Mouse (Mus musculus) neural tube, embryonic 15.5 days (tissue): ENCODE results near the gene Churc1. TPM values are rescaled to one million over a fixed set of nuclear protein-coding genes. Genes with fewer than 3 reads are reported as not detected.

ENCODE experiments used
- ATAC-seq: fragments of 200-750 bp; cut with Nextera tagmentation; 2 replicates; pipeline ENCODE4 v1.8.0; 2017; ENCODE audit warnings: mild to moderate bottlenecking, moderate TSS enrichment, moderate library complexity; ENCODE audit not compliant: low FRiP score
- H3K27ac ChIP-seq: fragments of 300-500 bp; sonication (generic); replicated peaks from 2 replicates; pipeline ENCODE4 v1.5.1; 2015; ENCODE audit warnings: mild to moderate bottlenecking, inconsistent platforms
- H3K27me3 ChIP-seq: fragments of 300-500 bp; sonication (generic); replicated peaks from 2 replicates; pipeline ENCODE4 v1.6.1; 2015; ENCODE audit warnings: inconsistent platforms
- H3K36me3 ChIP-seq: fragments of 300-500 bp; sonication (generic); 2 replicates; pipeline ENCODE4 v1.6.1; 2015; ENCODE audit warnings: inconsistent platforms
- H3K4me1 ChIP-seq: fragments of 300-500 bp; sonication (generic); 2 replicates; pipeline ENCODE4 v1.6.1; 2015; ENCODE audit warnings: inconsistent platforms
- H3K4me2 ChIP-seq: fragments of 300-500 bp; sonication (generic); 2 replicates; pipeline ENCODE4 v1.6.1; 2015; ENCODE audit warnings: inconsistent platforms, mild to moderate bottlenecking, moderate library complexity
- H3K4me3 ChIP-seq: fragments of 300-500 bp; sonication (generic); replicated peaks from 2 replicates; pipeline ENCODE4 v1.5.1; 2015; ENCODE audit warnings: mild to moderate bottlenecking, inconsistent platforms
- H3K9ac ChIP-seq: fragments of 300-500 bp; sonication (generic); replicated peaks from 2 replicates; pipeline ENCODE4 v1.6.1; 2015; ENCODE audit warnings: mild to moderate bottlenecking, inconsistent platforms
- H3K9me3 ChIP-seq: fragments of 300-500 bp; sonication (generic); replicated peaks from 2 replicates; pipeline ENCODE4 v1.6.1; 2016; ENCODE audit warnings: inconsistent platforms
- WGBS: fragments of 180-500 bp; shearing (Covaris S2); methylation state at CpG from one replicate; pipeline ENCODE4 v1.1.7; 2015; ENCODE audit warnings: mixed read lengths; 5-methylcytosine and 5-hydroxymethylcytosine counted together
- polyA plus RNA-seq: library from polyadenylated mRNA; unstranded; fragments of >200 nt; fragmentation: Nextera tagmentation; extraction: Ambion mirVana; gene quantifications from 2 replicates; pipeline ENCODE4 v1.2.1, GENCODE M21; 2015

The Churc1 gene
- 163 and 173 TPM in 2 replicates for polyA plus RNA-seq

DNA sequence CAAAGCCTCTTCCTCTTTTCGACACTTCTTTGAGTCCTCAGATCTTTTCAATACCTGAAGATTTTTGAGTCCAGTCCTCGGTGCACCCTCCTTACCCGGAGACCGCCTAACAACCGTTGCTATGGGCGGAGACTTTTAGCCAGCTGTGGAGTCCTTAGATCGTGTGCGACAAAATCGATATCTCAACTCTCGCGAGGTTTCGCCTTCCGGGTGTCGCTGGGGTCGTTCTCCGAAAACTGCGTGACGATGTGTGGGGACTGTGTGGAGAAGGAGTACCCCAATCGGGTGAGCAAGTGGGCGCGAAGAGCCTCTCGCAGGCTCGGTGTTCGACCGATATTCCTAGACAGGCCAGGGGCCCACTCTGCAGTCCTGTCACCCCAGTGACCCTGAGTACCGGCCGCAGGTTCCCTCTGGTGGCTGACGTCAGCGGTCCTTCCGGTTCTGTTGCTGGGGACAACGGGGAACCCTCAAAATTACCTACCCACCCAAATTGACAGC is at the start of gene Churc1, which contains the start of gene Fntb:
Churc1 (plus strand) TSS at position 185 of the 498 bp plus-strand sequence.
Fntb (plus strand) TSS at position 236 of the 498 bp plus-strand sequence.
- under 1% methylated on average over 31 of the region's 31 CpGs for WGBS
- peak within 1 kb of the TSS; percentile 69 for H3K4me2 ChIP-seq
- ATAC-seq = peak; percentile 98
- no peaks in the 10 kb centered on the region for H3K36me3 ChIP-seq
- H3K27ac ChIP-seq = peak within 1 kb of the TSS; percentile 90
- H3K4me3 ChIP-seq = peak within 1 kb of the TSS; percentile 66
- H3K9me3 ChIP-seq = no peaks in the 10 kb centered on the region
- H3K9ac ChIP-seq = peak within 1 kb of the TSS; percentile 75
- no peaks in the 10 kb centered on the region for H3K27me3 ChIP-seq
- H3K4me1 ChIP-seq = peaks cover 8% of the 10 kb centered on the region

DNA sequence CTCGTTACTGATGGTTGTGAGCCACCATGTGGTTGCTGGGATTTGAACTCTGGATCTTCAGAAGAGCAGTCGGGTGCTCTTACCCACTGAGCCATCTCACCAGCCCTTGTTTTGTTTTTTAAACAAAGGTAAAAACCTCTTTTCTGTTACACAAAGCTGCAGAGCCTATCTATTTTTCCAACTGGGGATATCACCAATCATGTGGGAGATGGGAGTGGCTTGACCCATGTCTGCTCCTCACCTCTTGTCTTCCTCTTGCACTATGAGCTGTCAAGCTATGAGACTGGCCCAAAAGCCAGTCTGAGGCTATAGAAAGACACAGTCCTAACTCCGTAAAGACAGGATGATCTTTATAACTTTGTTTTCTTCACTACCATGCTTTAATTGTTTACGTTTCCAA is 47.0 kb upstream of the Churc1 start:
- no peaks in the 10 kb centered on the region for H3K9me3 ChIP-seq
- H3K4me1 ChIP-seq = no peaks in the 10 kb centered on the region
- H3K36me3 ChIP-seq = no peaks in the 10 kb centered on the region
- WGBS = 81% methylated on average over 4 of the region's 4 CpGs
- no peak overlapping the region for H3K4me2 ChIP-seq
- H3K9ac ChIP-seq = no peak overlapping the region
- H3K27ac ChIP-seq = no peak overlapping the region
- H3K4me3 ChIP-seq = no peak overlapping the region
- ATAC-seq = no peak
- no peaks in the 10 kb centered on the region for H3K27me3 ChIP-seq

DNA sequence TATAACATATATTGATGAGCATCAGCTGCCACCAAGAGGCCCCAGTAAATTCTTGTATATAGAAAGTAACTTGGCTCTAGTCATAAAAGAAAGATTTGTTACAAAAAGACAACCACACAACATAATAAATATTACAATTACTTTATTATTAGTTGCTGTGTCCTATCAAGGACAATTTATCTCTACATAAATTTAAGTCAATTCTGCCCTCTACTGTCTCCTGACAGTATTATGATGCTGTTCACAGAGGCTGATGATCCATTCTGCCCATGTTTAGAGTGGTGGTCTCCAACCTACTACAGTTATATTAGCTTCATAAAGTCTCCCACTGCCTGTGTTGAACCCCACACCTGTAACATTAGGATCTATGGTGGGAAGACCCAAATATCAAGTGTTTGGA is 44.8 kb upstream of the Churc1 start:
- H3K4me3 ChIP-seq = no peak overlapping the region
- no peaks in the 10 kb centered on the region for H3K27me3 ChIP-seq
- no peak overlapping the region for H3K27ac ChIP-seq
- no peaks in the 10 kb centered on the region for H3K9me3 ChIP-seq
- no peak overlapping the region for H3K4me2 ChIP-seq
- no peaks in the 10 kb centered on the region for H3K36me3 ChIP-seq
- no peak for ATAC-seq
- no peaks in the 10 kb centered on the region for H3K4me1 ChIP-seq
- no peak overlapping the region for H3K9ac ChIP-seq

DNA sequence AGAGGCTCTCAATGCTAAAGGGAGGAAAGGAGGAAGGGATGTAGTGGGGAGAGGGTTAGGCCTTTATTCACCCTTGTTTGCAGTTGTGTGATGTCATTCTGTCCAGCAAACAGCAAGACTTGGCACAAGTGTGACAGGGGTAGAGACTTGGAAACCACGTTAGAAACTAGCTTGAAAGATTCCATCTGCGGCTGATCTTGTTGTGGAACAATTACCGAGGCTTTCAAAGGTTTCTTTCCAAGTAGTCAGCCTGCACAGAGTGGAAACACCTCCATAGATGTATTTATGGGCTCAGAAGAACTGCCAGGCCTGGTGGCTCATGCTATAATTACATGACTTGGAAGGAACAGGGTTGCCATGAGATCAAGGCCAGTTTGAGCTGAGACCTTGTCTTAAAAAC is 43.3 kb upstream of the Churc1 start:
- Histone ChIP-seq H3K4me2 (no peak overlapping the region), H3K27ac (no peak overlapping the region), H3K27me3 (no peaks in the 10 kb centered on the region), H3K9ac (no peak overlapping the region), H3K36me3 (no peaks in the 10 kb centered on the region), H3K4me1 (no peaks in the 10 kb centered on the region), H3K9me3 (no peaks in the 10 kb centered on the region), H3K4me3 (no peak overlapping the region)
- WGBS = 76% methylated on average over 3 of the region's 3 CpGs
- no peak for ATAC-seq

DNA sequence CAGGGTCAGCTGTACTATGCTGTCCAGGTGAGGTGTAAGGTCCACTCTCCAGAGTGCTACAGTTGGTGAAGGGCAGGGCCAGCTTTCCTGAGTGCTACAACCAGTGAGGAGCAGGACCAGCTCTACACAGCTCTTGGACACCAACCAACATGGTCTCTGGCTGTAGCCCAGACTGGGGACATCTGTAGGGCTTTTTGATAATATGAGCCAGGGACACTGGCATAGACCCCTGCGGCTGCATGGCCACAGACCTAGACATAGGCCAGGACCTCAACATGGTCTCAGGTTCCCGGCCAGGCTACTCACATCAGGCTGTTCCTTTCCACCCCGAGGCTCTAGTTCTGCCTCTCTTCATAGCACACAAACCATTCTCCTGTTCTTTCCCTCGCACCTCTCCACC is 37.4 kb upstream of the Churc1 start:
- WGBS = 91% methylated on average over 4 of the region's 4 CpGs
- no peak overlapping the region for H3K27ac ChIP-seq
- no peaks in the 10 kb centered on the region for H3K4me1 ChIP-seq
- H3K27me3 ChIP-seq = no peaks in the 10 kb centered on the region
- no peak overlapping the region for H3K4me3 ChIP-seq
- H3K9me3 ChIP-seq = no peaks in the 10 kb centered on the region
- no peak overlapping the region for H3K4me2 ChIP-seq
- H3K36me3 ChIP-seq = no peaks in the 10 kb centered on the region
- ATAC-seq = no peak
- no peak overlapping the region for H3K9ac ChIP-seq

DNA sequence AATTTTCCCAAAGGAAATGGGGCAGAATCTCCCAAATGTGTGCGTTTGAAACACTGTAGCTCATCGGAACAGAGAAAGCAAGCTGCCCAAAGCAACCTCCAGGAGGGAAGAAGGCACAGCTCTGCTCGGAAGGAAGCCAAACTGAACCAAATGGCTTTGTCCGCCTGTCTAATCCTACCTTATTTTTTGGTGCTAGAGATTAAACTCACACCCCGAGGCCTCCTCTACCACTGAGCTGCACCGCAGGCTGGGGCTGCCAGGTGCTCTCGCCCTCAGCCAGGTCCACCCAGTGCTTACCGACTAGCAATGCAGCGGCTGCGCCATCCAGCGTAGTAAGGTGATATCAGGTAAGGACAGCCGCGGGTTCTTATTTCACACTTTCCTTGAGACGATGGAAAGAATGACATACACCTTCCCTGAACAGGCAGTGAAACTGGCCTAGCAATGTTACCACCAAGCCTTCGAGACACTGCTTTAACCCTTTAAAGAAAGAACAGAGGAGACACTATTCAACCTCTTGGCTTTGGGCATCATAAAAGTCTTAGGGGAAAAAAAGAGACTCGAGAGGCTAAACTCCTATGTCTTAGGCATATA is 14.4 kb upstream of the Churc1 start:
- no peak overlapping the region for H3K4me3 ChIP-seq
- no peaks in the 10 kb centered on the region for H3K4me1 ChIP-seq
- H3K9ac ChIP-seq = no peak overlapping the region
- 86% methylated on average over 16 of the region's 16 CpGs for WGBS
- no peak overlapping the region for H3K4me2 ChIP-seq
- H3K27ac ChIP-seq = no peak overlapping the region
- no peaks in the 10 kb centered on the region for H3K36me3 ChIP-seq
- H3K9me3 ChIP-seq = no peaks in the 10 kb centered on the region
- ATAC-seq = no peak
- H3K27me3 ChIP-seq = 0 out of 2 replicates have a peak, but pooled peaks cover 3% of the 10 kb centered on the region

DNA sequence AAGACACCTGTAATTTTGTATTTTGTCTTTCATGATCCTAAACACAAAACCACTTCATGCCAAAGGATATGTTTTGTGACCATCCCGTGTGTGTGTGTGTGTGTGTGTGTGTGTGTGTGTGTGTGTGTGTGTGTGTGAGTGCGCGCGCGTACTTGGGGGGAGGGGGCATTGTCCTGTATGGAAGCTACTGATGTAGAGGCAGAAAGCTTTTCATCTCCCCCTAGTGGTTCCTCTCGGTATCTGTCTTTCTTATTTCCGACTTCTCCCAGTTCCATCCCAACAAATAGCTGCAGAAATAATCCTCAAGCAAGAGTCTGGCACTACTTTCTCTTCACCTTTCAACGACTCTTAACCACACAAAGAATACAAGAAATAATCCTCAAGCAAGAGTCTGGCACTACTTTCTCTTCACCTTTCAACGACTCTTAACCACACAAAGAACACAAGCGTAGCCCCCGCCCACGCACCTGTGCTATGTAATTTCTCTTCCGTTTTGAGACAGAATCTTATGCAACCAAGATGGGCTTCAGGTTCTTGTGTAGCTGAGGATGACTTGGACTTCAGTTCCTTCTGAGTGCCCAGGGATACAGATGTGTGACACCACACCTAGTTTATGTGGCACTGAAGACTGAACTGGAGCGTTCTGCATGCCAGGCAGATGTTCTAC is 12.6 kb upstream of the Churc1 start:
- ATAC-seq = no peak; the same call in 1 of the 2 replicates
- 0 out of 2 replicates have a peak, but pooled peaks cover 3% of the 10 kb centered on the region for H3K27me3 ChIP-seq
- H3K36me3 ChIP-seq = no peaks in the 10 kb centered on the region
- H3K4me2 ChIP-seq = peak overlapping the region; percentile 29; the same call in 1 of the 2 replicates
- H3K27ac ChIP-seq = no peak overlapping the region
- H3K4me3 ChIP-seq = no peak overlapping the region
- WGBS = 57% methylated on average over 14 of the region's 14 CpGs
- H3K4me1 ChIP-seq = no peaks in the 10 kb centered on the region
- H3K9ac ChIP-seq = no peak overlapping the region
- H3K9me3 ChIP-seq = no peaks in the 10 kb centered on the region

DNA sequence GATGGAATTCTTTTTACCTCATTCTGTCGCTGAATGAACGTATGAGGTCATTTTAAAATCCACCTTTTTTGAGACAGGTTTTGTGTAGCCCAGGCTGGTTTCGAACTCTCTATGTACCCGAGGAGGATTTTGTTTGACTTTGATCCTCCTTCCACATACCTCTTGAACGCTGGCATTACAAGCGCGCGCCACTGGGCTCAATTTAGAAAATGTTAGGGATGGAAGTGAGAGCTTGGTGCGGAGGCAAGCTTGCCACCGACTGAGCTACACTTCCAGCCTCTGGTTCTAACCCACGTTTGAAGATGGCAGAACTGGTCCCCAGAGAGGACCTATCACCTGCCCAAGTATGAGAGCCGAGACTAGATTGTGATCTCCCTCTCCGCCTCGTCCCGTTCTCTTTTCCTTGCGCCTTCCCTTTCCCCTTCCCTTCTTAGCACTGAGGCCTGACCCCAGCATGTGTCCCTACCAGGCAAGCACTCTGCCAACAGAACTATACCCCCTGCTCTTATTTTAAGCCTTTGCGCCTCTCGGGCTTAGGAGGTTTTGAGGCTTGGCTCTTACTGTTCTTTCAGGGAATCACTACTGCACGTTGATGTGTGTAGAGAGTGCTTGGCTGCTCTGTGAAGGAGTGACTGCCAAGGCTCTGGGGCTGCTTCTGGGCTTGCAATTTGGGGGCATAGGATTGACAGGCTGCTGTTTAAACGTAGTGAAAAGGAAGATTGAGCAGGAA is 728 bp downstream of the Churc1 start:
- no peaks in the 10 kb centered on the region for H3K36me3 ChIP-seq
- no peaks in the 10 kb centered on the region for H3K27me3 ChIP-seq
- peak overlapping the region; percentile 66 for H3K4me3 ChIP-seq
- peak overlapping the region; percentile 69 for H3K4me2 ChIP-seq
- ATAC-seq = peak; percentile 47; the same call in 1 of the 2 replicates
- H3K4me1 ChIP-seq = peaks cover 8% of the 10 kb centered on the region
- H3K27ac ChIP-seq = peak overlapping the region; percentile 90
- 31% methylated on average over 20 of the region's 20 CpGs for WGBS
- no peaks in the 10 kb centered on the region for H3K9me3 ChIP-seq
- H3K9ac ChIP-seq = peak overlapping the region; percentile 75

DNA sequence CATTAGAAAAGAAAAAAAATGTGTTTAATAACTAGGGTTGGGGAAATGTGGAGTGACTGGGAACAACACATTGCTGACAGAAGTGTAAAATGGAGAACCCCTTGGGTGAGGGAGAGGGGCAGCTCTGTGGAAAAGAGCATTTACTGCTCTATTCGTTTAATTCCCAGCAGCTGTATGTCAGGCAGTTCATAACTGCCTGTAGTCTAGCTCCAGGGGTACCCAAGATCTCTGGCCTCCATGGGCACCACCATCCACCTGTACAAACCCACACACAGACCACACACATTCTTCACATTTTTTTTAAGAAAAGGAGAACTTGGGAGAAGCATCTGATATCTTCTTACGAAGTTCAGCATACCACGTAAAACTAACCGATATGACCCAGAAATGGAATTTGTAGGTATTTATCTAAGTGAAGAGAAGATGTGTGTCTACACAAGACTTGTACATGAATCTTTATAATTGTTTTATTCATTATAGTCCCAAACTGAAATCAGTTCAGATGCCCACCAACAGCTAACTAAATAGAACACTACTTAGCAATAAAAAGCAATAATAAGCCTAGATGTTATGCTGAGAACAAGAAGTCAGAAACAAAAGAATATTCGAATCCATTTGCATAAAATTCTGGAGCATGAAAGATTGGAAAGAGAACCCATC is 5.6 kb downstream of the Churc1 start:
- Histone ChIP-seq H3K4me1 (peaks cover 7% of the 10 kb centered on the region), H3K4me2 (no peak overlapping the region), H3K27ac (no peak overlapping the region), H3K4me3 (no peak overlapping the region), H3K9ac (no peak overlapping the region), H3K9me3 (no peaks in the 10 kb centered on the region), H3K36me3 (no peaks in the 10 kb centered on the region), H3K27me3 (no peaks in the 10 kb centered on the region)
- WGBS = 89% methylated on average over 5 of the region's 5 CpGs
- no peak for ATAC-seq

DNA sequence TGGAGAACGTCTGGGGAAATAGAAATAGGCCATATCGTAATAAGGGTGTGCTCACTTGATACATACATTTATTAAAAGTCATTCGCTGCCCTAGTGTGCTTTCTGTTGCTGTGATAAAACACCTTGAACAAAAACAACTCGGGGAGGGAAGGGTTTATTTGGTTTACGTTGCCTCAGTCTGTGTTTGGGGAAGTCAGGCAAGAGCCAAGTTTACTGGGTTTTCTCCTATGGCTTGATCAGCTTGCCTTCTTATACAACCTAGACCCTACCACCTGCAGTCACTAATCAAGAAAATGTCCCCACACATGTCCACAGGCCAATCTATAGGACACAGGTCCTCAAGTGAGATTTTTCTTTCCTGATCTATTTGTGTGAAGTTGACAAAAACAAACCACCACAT is 6.2 kb downstream of the Churc1 start:
- Histone ChIP-seq H3K4me2 (no peak overlapping the region), H3K36me3 (no peaks in the 10 kb centered on the region), H3K9me3 (no peaks in the 10 kb centered on the region), H3K9ac (no peak overlapping the region), H3K27me3 (no peaks in the 10 kb centered on the region), H3K4me1 (peaks cover under 1% of the 10 kb centered on the region), H3K27ac (no peak overlapping the region), H3K4me3 (no peak overlapping the region)
- ATAC-seq = no peak
- 86% methylated on average over 5 of the region's 5 CpGs for WGBS

DNA sequence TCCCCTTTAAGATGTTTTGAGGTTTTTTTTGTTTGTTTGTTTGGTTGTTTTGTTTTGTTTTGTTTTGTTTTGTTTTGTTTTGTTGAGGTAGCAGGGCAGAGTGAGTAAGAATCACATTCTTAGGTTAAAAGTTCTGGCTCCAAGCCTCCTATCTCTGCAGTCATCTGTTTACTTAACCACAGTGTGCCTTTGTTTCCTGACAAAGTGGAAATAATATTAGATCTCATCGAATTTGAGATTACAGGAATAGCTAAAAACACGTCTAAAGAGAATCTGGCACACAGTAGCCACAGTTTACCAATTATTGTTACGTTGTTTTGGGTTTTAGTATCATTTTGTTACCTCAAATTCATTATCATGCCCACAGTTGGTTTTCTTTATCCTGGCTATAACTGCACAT is 9.3 kb downstream of the Churc1 start:
- Histone ChIP-seq H3K4me1 (no peaks in the 10 kb centered on the region), H3K4me3 (no peak overlapping the region), H3K36me3 (peaks cover 3% of the 10 kb centered on the region; the same call in 1 of the 2 replicates), H3K4me2 (no peak overlapping the region), H3K9ac (no peak overlapping the region), H3K27ac (no peak overlapping the region), H3K27me3 (no peaks in the 10 kb centered on the region), H3K9me3 (no peaks in the 10 kb centered on the region)
- WGBS = 86% methylated on average over 3 of the region's 3 CpGs
- ATAC-seq = no peak
